Mouse (Mus musculus) neural tube, embryonic 14.5 days (tissue): ENCODE measurements around the gene Gucy1b1. TPM values are rescaled to one million over a fixed set of nuclear protein-coding genes. Genes with fewer than 3 reads are reported as not detected.

ENCODE experiments used
- ATAC-seq: fragments of 200-750 bp; cut with Nextera tagmentation; 2 replicates; pipeline ENCODE4 v1.8.0; 2017; ENCODE audit warnings: low read depth, mild to moderate bottlenecking, moderate TSS enrichment, moderate library complexity
- H3K27ac ChIP-seq: fragments of 300-500 bp; sonication (generic); 2 replicates; pipeline ENCODE4 v1.5.1; 2014; ENCODE audit warnings: low read depth, mild to moderate bottlenecking, control low read depth, low read length, moderate library complexity, mixed read lengths
- H3K27me3 ChIP-seq: fragments of 300-500 bp; sonication (generic); 2 replicates; pipeline ENCODE4 v1.6.1; 2014; ENCODE audit warnings: low read length; ENCODE audit not compliant: control insufficient read depth, insufficient read depth
- H3K36me3 ChIP-seq: fragments of 300-500 bp; sonication (generic); 2 replicates; pipeline ENCODE4 v1.6.1; 2014; ENCODE audit warnings: low read length, mixed read lengths; ENCODE audit not compliant: control insufficient read depth, insufficient read depth
- H3K4me1 ChIP-seq: fragments of 300-500 bp; sonication (generic); 2 replicates; pipeline ENCODE4 v1.6.1; 2014; ENCODE audit warnings: low read length; ENCODE audit not compliant: control insufficient read depth, insufficient read depth
- H3K4me2 ChIP-seq: fragments of 300-500 bp; sonication (generic); 2 replicates; pipeline ENCODE4 v1.6.1; 2014; ENCODE audit warnings: mild to moderate bottlenecking, low read depth, low read length, control low read depth
- H3K4me3 ChIP-seq: fragments of 300-500 bp; sonication (generic); 2 replicates; pipeline ENCODE4 v1.5.1; 2014; ENCODE audit warnings: low read depth, low read length, control low read depth, mixed read lengths
- H3K9ac ChIP-seq: fragments of 300-500 bp; sonication (generic); replicated peaks from 2 replicates; pipeline ENCODE4 v1.6.1; 2014; ENCODE audit warnings: low read depth, mild to moderate bottlenecking, control low read depth, low read length, mixed read lengths
- H3K9me3 ChIP-seq: fragments of 300-500 bp; sonication (generic); 2 replicates; pipeline ENCODE4 v1.6.1; 2016; ENCODE audit warnings: low read length; ENCODE audit not compliant: control insufficient read depth
- whole genome bisulfite sequencing: fragments of 180-500 bp; shearing (Covaris S2); extraction: QIAGEN DNeasy Blood & Tissue Kit; methylation state at CpG from one replicate; pipeline ENCODE4 v1.1.7; 2014; 5-methylcytosine and 5-hydroxymethylcytosine counted together
- polyA plus RNA-seq: library from polyadenylated mRNA; unstranded; fragments of >200 nt; fragmentation: Nextera tagmentation; extraction: Ambion mirVana; gene quantifications from 2 replicates; pipeline ENCODE4 v1.2.1, GENCODE M21; 2014

Gucy1b1 gene
- polyA plus RNA-seq, 1 experiment from 2014 or later, result 47.5 TPM

DNA sequence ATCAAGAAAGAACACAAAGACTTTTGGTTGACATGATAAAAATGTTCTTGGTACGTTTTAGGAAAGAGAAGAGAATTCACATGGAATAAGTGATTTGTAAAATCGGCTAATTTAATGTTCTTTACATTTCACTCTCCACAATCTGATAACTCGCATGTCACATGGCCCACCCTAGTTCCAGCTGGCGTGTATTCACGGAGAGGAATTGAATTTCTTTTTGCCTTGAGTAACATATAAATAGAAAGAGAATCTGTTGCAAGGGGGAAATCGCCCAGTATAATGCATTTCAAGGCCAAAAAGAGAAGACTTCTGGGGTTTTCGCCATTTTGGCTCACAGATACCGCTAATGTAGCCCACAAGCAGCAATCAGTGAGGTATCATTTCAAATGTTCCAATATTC is 28.4 kb downstream of the Gucy1b1 start:
- no peaks in the 10 kb centered on the region for H3K9me3 ChIP-seq
- H3K27ac ChIP-seq, result no peak overlapping the region
- H3K4me1 ChIP-seq, result no peaks in the 10 kb centered on the region
- no peak overlapping the region for H3K4me3 ChIP-seq
- ATAC-seq, result no peak
- H3K27me3 ChIP-seq, result no peaks in the 10 kb centered on the region
- H3K9ac ChIP-seq, result no peak overlapping the region
- no peaks in the 10 kb centered on the region for H3K36me3 ChIP-seq
- 91% methylated on average over 8 of the region's 8 CpGs for WGBS
- no peak overlapping the region for H3K4me2 ChIP-seq

DNA sequence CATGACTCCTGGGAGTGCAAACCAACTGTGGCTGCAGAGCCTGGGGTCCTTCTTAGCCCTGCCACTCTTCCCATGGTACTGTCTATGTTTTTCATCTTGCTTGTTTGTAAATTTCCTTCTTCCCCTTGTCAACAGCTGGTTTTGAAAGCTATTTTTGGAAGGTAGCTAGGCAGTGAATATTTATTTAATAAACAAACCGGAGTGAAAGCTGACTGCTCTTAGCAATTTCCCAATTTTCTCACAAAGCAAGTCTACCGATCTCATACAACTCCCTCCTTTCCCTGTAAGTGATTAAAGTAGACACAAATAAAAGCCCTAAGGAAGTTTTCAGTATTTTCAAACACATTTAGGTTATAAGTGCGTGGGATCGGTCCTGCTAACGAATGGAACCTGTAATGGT is 29.6 kb downstream of the Gucy1b1 start:
- Histone ChIP-seq H3K9ac (no peak overlapping the region), H3K36me3 (no peaks in the 10 kb centered on the region), H3K4me3 (no peak overlapping the region), H3K9me3 (no peaks in the 10 kb centered on the region), H3K27ac (no peak overlapping the region), H3K27me3 (no peaks in the 10 kb centered on the region), H3K4me1 (no peaks in the 10 kb centered on the region), H3K4me2 (no peak overlapping the region)
- 91% methylated on average over 5 of the region's 5 CpGs for WGBS
- ATAC-seq, result no peak

DNA sequence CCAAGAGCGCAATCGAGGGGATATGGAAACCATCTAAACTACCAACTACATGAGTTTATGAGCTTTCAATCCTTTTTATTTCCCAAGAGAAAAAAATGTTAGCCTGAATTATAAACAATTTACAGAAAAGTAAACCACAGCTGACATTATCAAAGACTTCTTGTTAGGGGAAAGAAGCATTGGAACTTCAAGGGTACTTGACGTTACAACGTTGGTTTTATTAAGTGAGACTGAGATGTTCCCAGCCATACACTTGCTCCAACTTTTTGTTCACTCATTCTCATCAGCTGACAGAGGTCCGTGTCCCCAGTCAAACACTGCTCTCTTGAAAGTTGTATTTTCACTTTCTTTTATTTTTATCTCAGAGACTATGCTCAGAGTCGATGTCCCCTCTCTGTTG is 30.8 kb downstream of the Gucy1b1 start:
- H3K27ac ChIP-seq, result no peak overlapping the region
- H3K9ac ChIP-seq, result no peak overlapping the region
- no peak for ATAC-seq
- H3K9me3 ChIP-seq, result no peaks in the 10 kb centered on the region
- H3K4me1 ChIP-seq, result no peaks in the 10 kb centered on the region
- no peaks in the 10 kb centered on the region; the same call in 1 of the 2 replicates for H3K36me3 ChIP-seq
- 86% methylated on average over 6 of the region's 6 CpGs for WGBS
- no peak overlapping the region for H3K4me3 ChIP-seq
- no peak overlapping the region for H3K4me2 ChIP-seq
- no peaks in the 10 kb centered on the region for H3K27me3 ChIP-seq

- Histone ChIP-seq H3K4me2 (no peak overlapping the region), H3K9me3 (no peaks in the 10 kb centered on the region), H3K4me1 (no peaks in the 10 kb centered on the region), H3K36me3 (peaks cover 3% of the 10 kb centered on the region; the same call in 1 of the 2 replicates), H3K27ac (no peak overlapping the region), H3K4me3 (no peak overlapping the region), H3K9ac (no peak overlapping the region), H3K27me3 (no peaks in the 10 kb centered on the region)
- 88% methylated on average over 2 of the region's 2 CpGs for WGBS
- ATAC-seq, result no peak
Measured at GRCm38 (mm10) chr3:82036262-82037044, 38.0 kb downstream of the Gucy1b1 start.

- H3K36me3 ChIP-seq, result 0 out of 2 replicates have a peak, but pooled peaks cover 3% of the 10 kb centered on the region
- H3K4me1 ChIP-seq, result no peaks in the 10 kb centered on the region
- H3K27me3 ChIP-seq, result no peaks in the 10 kb centered on the region
- WGBS, result 81% methylated on average over 1 of the region's 1 CpGs
- H3K9ac ChIP-seq, result no peak overlapping the region
- no peak overlapping the region for H3K27ac ChIP-seq
- H3K4me2 ChIP-seq, result no peak overlapping the region
- no peak overlapping the region for H3K4me3 ChIP-seq
- H3K9me3 ChIP-seq, result no peaks in the 10 kb centered on the region
- no peak for ATAC-seq
Measured at GRCm38 (mm10) chr3:82030008-82030748, 44.3 kb downstream of the Gucy1b1 start.

- peak; percentile 92 for ATAC-seq
- H3K4me2 ChIP-seq, result no peak overlapping the region
- H3K27me3 ChIP-seq, result no peaks in the 10 kb centered on the region
- WGBS, result 2% methylated on average over 3 of the region's 3 CpGs
- no peak overlapping the region for H3K4me3 ChIP-seq
- no peak overlapping the region for H3K27ac ChIP-seq
- H3K36me3 ChIP-seq, result 0 out of 2 replicates have a peak, but pooled peaks cover 3% of the 10 kb centered on the region
- no peaks in the 10 kb centered on the region for H3K4me1 ChIP-seq
- H3K9ac ChIP-seq, result no peak overlapping the region
- no peaks in the 10 kb centered on the region for H3K9me3 ChIP-seq
Measured at GRCm38 (mm10) chr3:82029229-82029628, 45.3 kb downstream of the Gucy1b1 start.

- 84% methylated on average over 1 of the region's 1 CpGs for WGBS
- H3K4me1 ChIP-seq, result no peaks in the 10 kb centered on the region
- no peak overlapping the region for H3K27ac ChIP-seq
- H3K4me3 ChIP-seq, result no peak overlapping the region
- no peak overlapping the region for H3K4me2 ChIP-seq
- H3K9ac ChIP-seq, result no peak overlapping the region
- no peaks in the 10 kb centered on the region for H3K27me3 ChIP-seq
- no peaks in the 10 kb centered on the region for H3K36me3 ChIP-seq
- no peaks in the 10 kb centered on the region for H3K9me3 ChIP-seq
- no peak for ATAC-seq
Measured at GRCm38 (mm10) chr3:82027286-82027685, 47.2 kb downstream of the Gucy1b1 start.

GRCm38 (mm10) chr3:82023065-82023464 is 51.4 kb downstream of the Gucy1b1 start:
- Histone ChIP-seq H3K36me3 (no peaks in the 10 kb centered on the region), H3K4me2 (no peak overlapping the region), H3K9ac (no peak overlapping the region), H3K27me3 (no peaks in the 10 kb centered on the region), H3K9me3 (no peaks in the 10 kb centered on the region), H3K4me1 (no peaks in the 10 kb centered on the region), H3K27ac (no peak overlapping the region), H3K4me3 (no peak overlapping the region)
- ATAC-seq, result no peak
- WGBS, result 87% methylated on average over 3 of the region's 3 CpGs

GRCm38 (mm10) chr3:82022421-82022920 is 52.0 kb downstream of the Gucy1b1 start:
- Histone ChIP-seq H3K9me3 (no peaks in the 10 kb centered on the region), H3K9ac (no peak overlapping the region), H3K4me1 (no peaks in the 10 kb centered on the region), H3K4me3 (no peak overlapping the region), H3K27ac (no peak overlapping the region), H3K4me2 (no peak overlapping the region), H3K27me3 (no peaks in the 10 kb centered on the region), H3K36me3 (no peaks in the 10 kb centered on the region)
- WGBS, result 93% methylated on average over 8 of the region's 8 CpGs
- ATAC-seq, result no peak
